Mouse (Mus musculus): Measurements from ENCODE around the gene Foxk1. TPM values are rescaled to one million over a fixed set of nuclear protein-coding genes. Genes with fewer than 3 reads are reported as not detected.

The Foxk1 gene
- total and polyA plus RNA-seq, 2 experiments from 2014 or later, result 1.8 to 9.5 TPM

DNA sequence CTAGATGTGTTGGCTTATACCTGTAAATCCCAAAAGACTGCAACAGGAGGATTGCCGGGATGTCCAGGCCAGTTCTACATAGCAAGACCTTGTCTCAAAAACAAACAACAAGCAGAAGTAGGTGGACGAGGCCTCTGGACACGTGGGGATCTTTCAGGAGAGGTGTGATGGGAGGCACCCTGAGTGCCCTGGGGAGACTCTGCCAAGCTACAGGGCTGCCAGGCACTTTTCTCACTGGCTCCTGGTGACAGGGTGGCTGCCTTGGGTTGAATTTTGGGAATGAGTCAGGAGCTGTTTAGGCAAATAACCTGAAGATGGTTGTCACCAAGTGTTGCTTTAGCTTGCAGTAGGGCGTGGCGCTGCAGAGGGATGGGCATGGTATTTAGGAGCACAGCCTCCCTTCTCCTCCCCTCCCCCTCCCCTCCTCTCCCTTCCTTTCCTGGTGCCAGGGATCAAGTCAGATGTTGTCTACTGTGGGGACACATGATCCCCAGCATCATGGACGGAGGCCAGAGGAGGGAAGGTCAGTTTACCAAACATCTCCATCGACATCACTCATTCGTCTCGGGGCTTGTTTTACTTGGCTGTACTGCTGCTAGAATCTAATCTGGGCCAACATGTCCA is 30.6 kb downstream of the Foxk1 start:
- 61% methylated on average over 9 of the region's 9 CpGs for whole genome bisulfite sequencing
- no peak overlapping the region for H3K4me2 ChIP-seq (ENCODE audit: low read depth, low read length)
- no peak overlapping the region for H3K4me3 ChIP-seq (ENCODE audit: low read depth, low read length)
- ATAC-seq (ENCODE audit: insufficient read depth, low read depth) (no peak), DNase-seq (ENCODE audit: low spot score) (no peak)
- H3K9ac ChIP-seq (replicated peaks; ENCODE audit: low read depth, low read length), result no peak overlapping the region
- peaks cover 26% of the 10 kb centered on the region for H3K4me1 ChIP-seq (ENCODE audit: control insufficient read depth, insufficient read depth)
- no peak overlapping the region for H3K27ac ChIP-seq (ENCODE audit: low read depth)
- H3K36me3 ChIP-seq (replicated peaks; ENCODE audit: control insufficient read depth, insufficient read depth, low read length), result peaks cover 18% of the 10 kb centered on the region
- H3K9me3 ChIP-seq (replicated peaks; ENCODE audit: control insufficient read depth, low read length), result no peaks in the 10 kb centered on the region
- TF ChIP-seq CTCF (IDR thresholded peaks at IDR 0.05; ENCODE audit: low read depth), result no peak
- TF ChIP-seq EP300 (IDR thresholded peaks at IDR 0.05; ENCODE audit: low read depth), result no peak
- H3K27me3 ChIP-seq (ENCODE audit: control insufficient read depth, insufficient read depth, low read length), result no peaks in the 10 kb centered on the region

DNA sequence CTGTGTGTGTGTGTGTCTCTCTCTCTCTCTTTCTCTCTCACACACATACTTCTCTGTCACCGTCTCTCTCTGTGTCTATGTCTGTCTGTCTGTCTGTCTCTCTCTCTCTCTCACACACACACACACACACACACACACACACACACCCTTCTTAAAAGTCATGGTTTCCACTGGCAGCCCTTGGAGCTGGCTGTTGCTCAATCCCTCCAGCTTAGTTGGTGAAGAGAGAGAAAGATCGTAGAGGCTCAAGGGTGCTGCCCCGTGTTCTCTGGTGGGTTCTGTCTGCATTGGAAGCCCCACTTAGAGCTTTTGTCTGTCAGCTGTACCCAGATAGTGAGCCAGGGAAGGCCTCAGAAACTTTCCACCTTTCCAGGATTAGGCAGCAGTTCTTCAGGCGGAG is 31.4 kb downstream of the Foxk1 start:
- no peaks in the 10 kb centered on the region for H3K9me3 ChIP-seq (replicated peaks; ENCODE audit: control insufficient read depth, low read length)
- peaks cover 19% of the 10 kb centered on the region for H3K4me1 ChIP-seq (ENCODE audit: control insufficient read depth, insufficient read depth)
- no peak overlapping the region; the same call in 1 of the 2 replicates for H3K27ac ChIP-seq (ENCODE audit: low read depth)
- peaks cover 21% of the 10 kb centered on the region for H3K36me3 ChIP-seq (replicated peaks; ENCODE audit: control insufficient read depth, insufficient read depth, low read length)
- TF ChIP-seq EP300 (IDR thresholded peaks at IDR 0.05; ENCODE audit: low read depth), result no peak
- TF ChIP-seq CTCF (IDR thresholded peaks at IDR 0.05; ENCODE audit: low read depth), result no peak
- no peak overlapping the region for H3K4me2 ChIP-seq (ENCODE audit: low read depth, low read length)
- no peak overlapping the region for H3K4me3 ChIP-seq (ENCODE audit: low read depth, low read length)
- 84% methylated on average over 4 of the region's 4 CpGs for WGBS
- no peak overlapping the region for H3K9ac ChIP-seq (replicated peaks; ENCODE audit: low read depth, low read length)
- ATAC-seq (ENCODE audit: insufficient read depth, low read depth) (no peak), DNase-seq (ENCODE audit: low spot score) (no peak)
- H3K27me3 ChIP-seq (ENCODE audit: control insufficient read depth, insufficient read depth, low read length), result no peaks in the 10 kb centered on the region

DNA sequence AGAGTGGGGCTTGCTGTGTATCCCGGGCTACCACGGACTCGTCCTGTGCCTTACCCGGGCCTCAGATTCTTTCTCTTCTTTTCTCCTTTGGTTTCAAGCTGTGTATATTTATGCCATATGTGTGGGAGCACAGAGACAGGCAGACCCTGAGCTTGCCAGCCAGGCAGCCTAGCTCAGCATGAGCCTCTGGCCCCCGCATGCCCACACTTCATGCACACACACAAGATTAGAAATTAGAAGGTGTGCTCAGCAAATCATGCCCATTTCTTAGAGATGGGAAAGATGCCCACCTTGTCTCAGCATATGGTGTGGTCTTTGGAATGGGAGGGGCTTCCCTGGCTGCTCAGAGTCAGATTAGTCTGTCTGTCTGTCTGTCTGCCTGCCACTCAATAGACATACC is 32.8 kb downstream of the Foxk1 start:
- 90% methylated on average over 5 of the region's 5 CpGs for WGBS

DNA sequence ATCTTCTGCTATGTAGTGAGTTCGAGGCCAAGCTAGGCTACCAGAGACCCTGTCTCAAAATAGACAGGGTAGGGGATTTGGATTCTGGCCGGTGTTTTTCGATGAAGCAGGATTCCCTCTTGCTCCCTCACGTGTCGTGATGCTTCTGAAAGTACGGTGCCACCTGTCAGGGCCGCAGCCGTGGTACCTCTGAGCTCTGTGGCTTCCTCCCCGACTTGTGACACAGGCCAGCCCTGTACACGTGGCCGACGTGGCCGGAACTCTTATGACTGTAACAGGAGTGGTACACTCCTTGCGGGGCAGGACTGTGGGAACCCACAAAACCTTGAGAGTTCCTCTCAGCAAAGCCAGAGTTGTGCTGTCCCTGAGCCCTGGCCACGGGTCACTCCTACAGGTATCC is 34.4 kb downstream of the Foxk1 start:
- Histone ChIP-seq H3K27me3 (ENCODE audit: control insufficient read depth, insufficient read depth, low read length) (no peaks in the 10 kb centered on the region), H3K9ac (replicated peaks; ENCODE audit: low read depth, low read length) (no peak overlapping the region), H3K27ac (ENCODE audit: low read depth) (no peak overlapping the region), H3K4me1 (ENCODE audit: control insufficient read depth, insufficient read depth) (peaks cover 19% of the 10 kb centered on the region), H3K36me3 (replicated peaks; ENCODE audit: control insufficient read depth, insufficient read depth, low read length) (peaks cover 28% of the 10 kb centered on the region), H3K4me3 (ENCODE audit: low read depth, low read length) (no peak overlapping the region), H3K4me2 (ENCODE audit: low read depth, low read length) (no peak overlapping the region), H3K9me3 (replicated peaks; ENCODE audit: control insufficient read depth, low read length) (no peaks in the 10 kb centered on the region)
- ATAC-seq (ENCODE audit: insufficient read depth, low read depth) (no peak), DNase-seq (ENCODE audit: low spot score) (no peak)
- TF ChIP-seq EP300 (IDR thresholded peaks at IDR 0.05; ENCODE audit: low read depth), result no peak
- no peak for TF ChIP-seq CTCF (IDR thresholded peaks at IDR 0.05; ENCODE audit: low read depth)
- 97% methylated on average over 15 of the region's 15 CpGs for WGBS

More for the DNA sequence above, 32.8 kb downstream of the Foxk1 start:
- Histone ChIP-seq H3K4me1 (ENCODE audit: control insufficient read depth, insufficient read depth) (peaks cover 7% of the 10 kb centered on the region), H3K36me3 (replicated peaks; ENCODE audit: control insufficient read depth, insufficient read depth, low read length) (peaks cover 28% of the 10 kb centered on the region), H3K27me3 (ENCODE audit: control insufficient read depth, insufficient read depth, low read length) (no peaks in the 10 kb centered on the region), H3K4me2 (ENCODE audit: low read depth, low read length) (no peak overlapping the region), H3K4me3 (ENCODE audit: low read depth, low read length) (no peak overlapping the region), H3K9me3 (replicated peaks; ENCODE audit: control insufficient read depth, low read length) (no peaks in the 10 kb centered on the region), H3K9ac (replicated peaks; ENCODE audit: low read depth, low read length) (no peak overlapping the region), H3K27ac (ENCODE audit: low read depth) (no peak overlapping the region)
- ATAC-seq (ENCODE audit: insufficient read depth, low read depth) (no peak), DNase-seq (ENCODE audit: low spot score) (no peak)
- TF ChIP-seq EP300 (IDR thresholded peaks at IDR 0.05; ENCODE audit: low read depth) (no peak), CTCF (IDR thresholded peaks at IDR 0.05; ENCODE audit: low read depth) (no peak)

DNA sequence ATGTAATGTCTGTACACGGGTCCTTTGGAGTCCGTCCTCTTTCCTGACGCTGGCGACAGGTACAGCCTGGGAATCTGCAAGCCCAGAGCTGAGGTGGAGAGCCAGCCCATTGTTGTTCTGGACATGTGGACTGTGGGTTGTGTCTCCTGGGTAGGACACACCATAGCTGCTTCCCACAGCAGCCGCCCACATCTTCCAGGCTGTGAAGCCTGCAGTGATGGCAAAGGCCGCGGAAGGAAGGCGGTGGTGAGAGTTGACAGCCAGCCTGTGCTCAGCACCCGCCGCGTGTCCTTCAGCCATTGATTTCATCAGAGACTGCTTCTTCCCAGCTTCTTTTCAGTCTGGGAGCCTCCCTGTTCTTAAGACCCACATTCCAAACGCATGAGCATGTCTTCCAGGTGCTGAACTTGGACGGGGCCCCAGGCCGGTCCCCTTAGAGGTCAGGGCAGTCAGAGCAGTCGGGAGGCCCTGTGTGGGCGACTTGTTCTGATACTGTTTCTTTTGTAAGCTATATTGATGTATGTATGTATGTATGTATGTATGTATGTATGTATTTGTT is 37.2 kb downstream of the Foxk1 start:
- ATAC-seq (ENCODE audit: insufficient read depth, low read depth) (no peak), DNase-seq (ENCODE audit: low spot score) (no peak)
- Histone ChIP-seq H3K27ac (ENCODE audit: low read depth) (no peak overlapping the region), H3K27me3 (ENCODE audit: control insufficient read depth, insufficient read depth, low read length) (no peaks in the 10 kb centered on the region), H3K4me2 (ENCODE audit: low read depth, low read length) (no peak overlapping the region), H3K9ac (replicated peaks; ENCODE audit: low read depth, low read length) (no peak overlapping the region), H3K36me3 (replicated peaks; ENCODE audit: control insufficient read depth, insufficient read depth, low read length) (peaks cover 28% of the 10 kb centered on the region), H3K4me1 (ENCODE audit: control insufficient read depth, insufficient read depth) (peaks cover 21% of the 10 kb centered on the region), H3K9me3 (replicated peaks; ENCODE audit: control insufficient read depth, low read length) (no peaks in the 10 kb centered on the region), H3K4me3 (ENCODE audit: low read depth, low read length) (no peak overlapping the region)
- 74% methylated on average over 16 of the region's 16 CpGs for whole genome bisulfite sequencing
- TF ChIP-seq EP300 (IDR thresholded peaks at IDR 0.05; ENCODE audit: low read depth) (no peak), CTCF (IDR thresholded peaks at IDR 0.05; ENCODE audit: low read depth) (no peak)
